Mouse (Mus musculus): ENCODE measurements around the gene Olfr1062. TPM values are rescaled to one million over a fixed set of nuclear protein-coding genes. Genes with fewer than 3 reads are reported as not detected.

The Olfr1062 gene
- polyA plus RNA-seq, 1 experiment: 0.97 TPM

- no peak for TF ChIP-seq POLR2A (IDR thresholded peaks at IDR 0.05; ENCODE audit: borderline replicate concordance, control insufficient read depth, low read depth, low read length)
- TF ChIP-seq CTCF (IDR thresholded peaks at IDR 0.05; ENCODE audit: control insufficient read depth, insufficient read depth, low read length): no peak
- Histone ChIP-seq H3K27ac (ENCODE audit: control insufficient read depth, insufficient read depth, low read depth, low read length, poor library complexity) (no peak within 1 kb of the TSS), H3K4me1 (ENCODE audit: control insufficient read depth, insufficient read depth, low read length) (no peaks in the 10 kb centered on the region), H3K4me3 (replicated peaks; ENCODE audit: control insufficient read depth, low read depth, low read length) (no peak within 1 kb of the TSS)
Observed at GRCm38 (mm10) chr2:86378293-86378692, 48.3 kb downstream of the Olfr1062 start, which contains the start of gene Olfr1057. Gene Olfr1057, minus strand, starts transcription at chr2:86378393.

Other genes starting within 250 kb of the Olfr1062 start
- gene Olfr1044, start 248.9 kb downstream of the Olfr1062 start, polyA plus RNA-seq (2011; ENCODE audit: insufficient read depth, insufficient read length, low replicate concordance, missing spikeins): not detected in 2 replicates
- not detected in 2 replicates for gene Olfr52, start 241.1 kb downstream of the Olfr1062 start, polyA plus RNA-seq (2011; ENCODE audit: insufficient read depth, insufficient read length, low replicate concordance, missing spikeins)
- gene Olfr1045, start 223.7 kb downstream of the Olfr1062 start, polyA plus RNA-seq (2011; ENCODE audit: insufficient read depth, insufficient read length, low replicate concordance, missing spikeins): not detected in 2 replicates
- gene Olfr1046, start 207.4 kb downstream of the Olfr1062 start, polyA plus RNA-seq (2011; ENCODE audit: insufficient read depth, insufficient read length, low replicate concordance, missing spikeins): not detected in 2 replicates
- not detected in 2 replicates for gene Olfr1047, start 195.3 kb downstream of the Olfr1062 start, polyA plus RNA-seq (2011; ENCODE audit: insufficient read depth, insufficient read length, low replicate concordance, missing spikeins)
- gene Olfr1048, start 186.5 kb downstream of the Olfr1062 start, polyA plus RNA-seq (2011; ENCODE audit: insufficient read depth, insufficient read length, low replicate concordance, missing spikeins): not detected in 2 replicates
- gene Olfr1049, start 168.4 kb downstream of the Olfr1062 start, polyA plus RNA-seq (2011; ENCODE audit: insufficient read depth, insufficient read length, low replicate concordance, missing spikeins): not detected in 2 replicates
- gene Olfr1051, start 147.7 kb downstream of the Olfr1062 start, polyA plus RNA-seq (2011; ENCODE audit: insufficient read depth, insufficient read length, low replicate concordance, missing spikeins): not detected in 2 replicates
- not detected in 2 replicates for gene Olfr1052, start 134.3 kb downstream of the Olfr1062 start, polyA plus RNA-seq (2011; ENCODE audit: insufficient read depth, insufficient read length, low replicate concordance, missing spikeins)
- gene Olfr1053, start 111.5 kb downstream of the Olfr1062 start, polyA plus RNA-seq (2011; ENCODE audit: insufficient read depth, insufficient read length, low replicate concordance, missing spikeins): not detected in 2 replicates
- gene Olfr1054, start 91.3 kb downstream of the Olfr1062 start, polyA plus RNA-seq (2011; ENCODE audit: insufficient read depth, insufficient read length, low replicate concordance, missing spikeins): not detected in 2 replicates
- not detected in 2 replicates for gene Olfr1055, start 76.5 kb downstream of the Olfr1062 start, polyA plus RNA-seq (2011; ENCODE audit: insufficient read depth, insufficient read length, low replicate concordance, missing spikeins)
- not detected in 2 replicates for gene Olfr1056, start 64.3 kb downstream of the Olfr1062 start, polyA plus RNA-seq (2011; ENCODE audit: insufficient read depth, insufficient read length, low replicate concordance, missing spikeins)
- gene Olfr1057, start 48.4 kb downstream of the Olfr1062 start, polyA plus RNA-seq (2011; ENCODE audit: insufficient read depth, insufficient read length, low replicate concordance, missing spikeins): not detected in 2 replicates
- gene Olfr1058, start 38.2 kb downstream of the Olfr1062 start, polyA plus RNA-seq (2011; ENCODE audit: insufficient read depth, insufficient read length, low replicate concordance, missing spikeins): not detected in 2 replicates
- gene Olfr1061, start 12.7 kb downstream of the Olfr1062 start, polyA plus RNA-seq (2011; ENCODE audit: insufficient read depth, insufficient read length, low replicate concordance, missing spikeins): not detected in 2 replicates
- gene Olfr1065, start 23.8 kb upstream of the Olfr1062 start, polyA plus RNA-seq (2011; ENCODE audit: insufficient read depth, insufficient read length, low replicate concordance, missing spikeins): not detected in 2 replicates
- not detected in 2 replicates for gene Olfr1066, start 29.5 kb upstream of the Olfr1062 start, polyA plus RNA-seq (2011; ENCODE audit: insufficient read depth, insufficient read length, low replicate concordance, missing spikeins)
- not detected in 2 replicates for gene Olfr228, start 60.6 kb upstream of the Olfr1062 start, polyA plus RNA-seq (2011; ENCODE audit: insufficient read depth, insufficient read length, low replicate concordance, missing spikeins)
- not detected in 2 replicates for gene Olfr1076, start 81.7 kb upstream of the Olfr1062 start, polyA plus RNA-seq (2011; ENCODE audit: insufficient read depth, insufficient read length, low replicate concordance, missing spikeins)
- gene Olfr1079, start 115.7 kb upstream of the Olfr1062 start, polyA plus RNA-seq (2011; ENCODE audit: insufficient read depth, insufficient read length, low replicate concordance, missing spikeins): not detected in 2 replicates
- gene Olfr1080, start 131.5 kb upstream of the Olfr1062 start, polyA plus RNA-seq (2011; ENCODE audit: insufficient read depth, insufficient read length, low replicate concordance, missing spikeins): not detected in 2 replicates
- 1.0 TPM in 1 of 2 replicates, not detected in the other for gene Olfr1082, start 172.2 kb upstream of the Olfr1062 start, polyA plus RNA-seq (2011; ENCODE audit: insufficient read depth, insufficient read length, low replicate concordance, missing spikeins)
- gene Olfr1084, start 213.0 kb upstream of the Olfr1062 start, polyA plus RNA-seq (2011; ENCODE audit: insufficient read depth, insufficient read length, low replicate concordance, missing spikeins): not detected in 2 replicates
- gene Olfr1085, start 235.3 kb upstream of the Olfr1062 start, polyA plus RNA-seq (2011; ENCODE audit: insufficient read depth, insufficient read length, low replicate concordance, missing spikeins): 0.30 TPM in 1 of 2 replicates, not detected in the other